Mouse (Mus musculus): ENCODE measurements around the gene Thnsl1. TPM values are rescaled to one million over a fixed set of nuclear protein-coding genes. Genes with fewer than 3 reads are reported as not detected.

Gene Thnsl1
- 2.7 and 3.6 TPM in 2 replicates for polyA plus RNA-seq (2012; rRNA removed)

- 1% methylated on average over 43 of the region's 43 CpGs for WGBS
- peak; percentile 95 for DNase-seq (ENCODE audit: low read depth, low spot score)
Observed at GRCm38 (mm10) chr2:21204912-21205830, at the start of gene Thnsl1, which contains the start of gene Enkur. Thnsl1 (plus strand) TSS chr2:21205724. Enkur (minus strand) TSS chr2:21205365.

- WGBS, result 54% methylated on average over 8 of the region's 8 CpGs
- no peak for DNase-seq (ENCODE audit: low read depth, low spot score)
Observed at GRCm38 (mm10) chr2:21164296-21164695, 41.2 kb upstream of the Thnsl1 start.

GRCm38 (mm10) chr2:21167916-21168315 is 37.6 kb upstream of the Thnsl1 start:
- 77% methylated on average over 1 of the region's 1 CpGs for WGBS
- DNase-seq (ENCODE audit: low read depth, low spot score), result no peak

- WGBS, result 83% methylated on average over 3 of the region's 3 CpGs
- DNase-seq (ENCODE audit: low read depth, low spot score), result no peak
Observed at GRCm38 (mm10) chr2:21172797-21173196, 32.7 kb upstream of the Thnsl1 start.

GRCm38 (mm10) chr2:21179136-21179535 is 26.4 kb upstream of the Thnsl1 start:
- WGBS, result 85% methylated on average over 5 of the region's 5 CpGs

GRCm38 (mm10) chr2:21182811-21183210 is 22.7 kb upstream of the Thnsl1 start:
- DNase-seq (ENCODE audit: low read depth, low spot score), result no peak
- 61% methylated on average over 1 of the region's 1 CpGs for WGBS

More at GRCm38 (mm10) chr2:21179136-21179535, 26.4 kb upstream of the Thnsl1 start:
- no peak for DNase-seq (ENCODE audit: low read depth, low spot score)

- WGBS, result 29% methylated on average over 7 of the region's 7 CpGs
- peak; percentile 52 for DNase-seq (ENCODE audit: low read depth, low spot score)
Observed at GRCm38 (mm10) chr2:21187576-21187975, 17.9 kb upstream of the Thnsl1 start.

GRCm38 (mm10) chr2:21188610-21189009 is 16.9 kb upstream of the Thnsl1 start:
- DNase-seq (ENCODE audit: low read depth, low spot score), result no peak
- 81% methylated on average over 4 of the region's 4 CpGs for WGBS

- WGBS, result 76% methylated on average over 1 of the region's 1 CpGs
- DNase-seq (ENCODE audit: low read depth, low spot score), result no peak
Observed at GRCm38 (mm10) chr2:21191232-21191631, 14.3 kb upstream of the Thnsl1 start.

- WGBS, result 66% methylated on average over 5 of the region's 5 CpGs
Observed at GRCm38 (mm10) chr2:21195233-21195632, 10.3 kb upstream of the Thnsl1 start.

GRCm38 (mm10) chr2:21199051-21199450 is 6.5 kb upstream of the Thnsl1 start:
- 36% methylated on average over 3 of the region's 3 CpGs for WGBS
- no peak for DNase-seq (ENCODE audit: low read depth, low spot score)

More at GRCm38 (mm10) chr2:21195233-21195632, 10.3 kb upstream of the Thnsl1 start:
- no peak for DNase-seq (ENCODE audit: low read depth, low spot score)

GRCm38 (mm10) chr2:21202754-21203153 is 2.8 kb upstream of the Thnsl1 start:
- DNase-seq (ENCODE audit: low read depth, low spot score), result no peak
- 58% methylated on average over 2 of the region's 2 CpGs for WGBS

- 1% methylated on average over 19 of the region's 19 CpGs for WGBS
- no peak for DNase-seq (ENCODE audit: low read depth, low spot score)
Observed at GRCm38 (mm10) chr2:21205831-21206159, 271 bp downstream of the Thnsl1 start.

GRCm38 (mm10) chr2:21206278-21206677 is 754 bp downstream of the Thnsl1 start:
- 40% methylated on average over 6 of the region's 6 CpGs for WGBS
- no peak for DNase-seq (ENCODE audit: low read depth, low spot score)

GRCm38 (mm10) chr2:21211361-21211760 is 5.8 kb downstream of the Thnsl1 start:
- DNase-seq (ENCODE audit: low read depth, low spot score), result no peak
- 82% methylated on average over 6 of the region's 6 CpGs for WGBS

- DNase-seq (ENCODE audit: low read depth, low spot score), result no peak
Observed at GRCm38 (mm10) chr2:21214322-21214721, 8.8 kb downstream of the Thnsl1 start.

GRCm38 (mm10) chr2:21215284-21215683 is 9.8 kb downstream of the Thnsl1 start:
- DNase-seq (ENCODE audit: low read depth, low spot score), result no peak
- WGBS, result 84% methylated on average over 2 of the region's 2 CpGs

- DNase-seq (ENCODE audit: low read depth, low spot score), result no peak
- 61% methylated on average over 9 of the region's 9 CpGs for whole genome bisulfite sequencing
Observed at GRCm38 (mm10) chr2:21222453-21223384, 17.2 kb downstream of the Thnsl1 start.

- DNase-seq (ENCODE audit: low read depth, low spot score), result no peak
- 70% methylated on average over 2 of the region's 2 CpGs for WGBS
Observed at GRCm38 (mm10) chr2:21230276-21230675, 24.8 kb downstream of the Thnsl1 start.

- DNase-seq (ENCODE audit: low read depth, low spot score), result no peak
- 81% methylated on average over 3 of the region's 3 CpGs for WGBS
Observed at GRCm38 (mm10) chr2:21231147-21231546, 25.6 kb downstream of the Thnsl1 start.

Measured in large intestine, adult 2 months (tissue).